Mouse (Mus musculus) adrenal gland, adult 18-20 months (tissue): ENCODE measurements around the gene Adgrb3. TPM values are rescaled to one million over a fixed set of nuclear protein-coding genes. Genes with fewer than 3 reads are reported as not detected.

Experiments used
- DNase-seq, 2 experiments: peaks; one replicate each; pipeline ENCODE4 v3.0.0; 2021 to 2022; ENCODE audit warnings: low spot score in 2 of 2
- total RNA-seq, 2 experiments: library from RNA; stranded (reverse); gene quantifications; 1 replicate in 1 of 2; 2 replicates in 1 of 2; pipeline ENCODE4 v1.2.3; 2021

Gene Adgrb3
- total RNA-seq, 2 experiments from 2014 or later = 0.64 to 0.83 TPM

DNA sequence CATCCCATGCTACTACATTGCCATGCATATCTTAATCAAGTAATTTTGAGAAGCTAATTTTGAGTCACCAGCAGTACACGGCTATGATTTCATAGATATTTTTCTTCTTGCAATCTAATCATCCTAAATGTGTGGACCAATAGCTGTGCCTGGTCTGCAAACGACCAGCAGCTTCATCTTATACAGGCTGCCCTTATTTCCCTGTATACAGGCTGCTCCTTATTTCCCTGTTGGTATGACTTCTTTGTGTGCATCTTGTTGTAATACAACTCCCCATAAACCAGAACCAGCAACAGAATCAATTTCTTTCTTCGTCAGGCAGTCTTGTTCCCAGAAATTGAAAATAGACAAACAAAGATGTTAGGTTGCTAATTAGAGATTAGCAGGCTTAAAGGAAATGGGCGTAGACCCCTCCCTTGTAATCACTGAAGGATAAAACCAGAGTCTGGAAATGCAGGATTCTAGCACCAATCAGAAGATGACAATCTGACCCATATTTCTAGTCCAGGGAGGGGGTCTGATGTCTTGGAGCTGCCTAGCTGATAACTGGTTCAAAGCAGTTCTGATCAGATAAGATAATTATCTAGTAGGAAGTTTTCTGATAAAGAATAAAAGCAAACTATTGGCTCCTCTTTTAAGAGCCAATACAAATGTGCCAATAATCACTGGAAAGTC is 697.2 kb downstream of the Adgrb3 start:
- no peak for DNase-seq

DNA sequence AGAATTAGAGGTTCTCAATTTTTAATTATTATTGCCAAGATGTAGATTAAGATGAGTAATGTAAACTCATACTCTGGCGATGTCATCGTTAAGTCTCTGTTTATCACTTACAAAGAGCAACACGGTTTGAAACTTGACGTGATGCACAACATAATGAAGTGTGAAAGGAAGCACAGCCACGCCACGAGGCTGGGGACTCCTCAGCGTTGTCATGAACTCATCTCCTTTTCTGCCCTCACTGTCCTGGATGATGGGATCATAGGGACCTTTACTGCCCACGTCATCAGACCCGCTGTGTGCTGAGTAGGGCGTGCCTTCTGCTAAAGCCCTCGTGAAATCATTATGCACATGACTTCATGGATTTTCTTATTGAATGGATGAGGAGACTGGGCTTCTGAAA is 714.0 kb downstream of the Adgrb3 start:
- DNase-seq = no peak

DNA sequence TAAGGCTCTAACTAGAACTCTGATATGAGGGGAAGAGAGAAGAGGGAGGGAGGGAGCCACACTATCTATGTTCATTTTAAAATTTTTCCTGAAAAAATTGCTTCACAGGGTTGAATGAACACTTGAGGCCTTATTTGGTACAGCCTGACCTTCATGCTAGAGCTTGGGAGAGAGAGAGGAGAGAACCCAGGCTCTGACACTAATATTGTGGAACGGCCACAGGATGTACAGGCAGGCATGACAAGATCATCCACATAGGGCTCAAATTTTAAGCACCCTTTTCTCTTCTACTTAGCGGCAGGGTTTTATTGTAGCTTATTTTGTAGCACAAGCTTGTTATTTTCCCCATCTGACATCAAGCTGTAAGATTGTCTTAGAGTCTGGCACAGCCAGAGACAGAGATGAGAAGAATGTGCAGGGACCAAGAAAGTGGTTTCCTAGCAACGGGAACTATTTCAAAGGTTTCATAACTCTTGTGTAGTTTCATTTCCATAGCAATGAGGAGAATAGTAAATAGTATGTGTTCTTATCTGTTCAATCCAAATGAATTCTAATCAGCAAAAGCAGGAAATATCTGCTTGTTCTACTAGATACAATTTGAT is 721.9 kb downstream of the Adgrb3 start:
- no peak for DNase-seq

DNA sequence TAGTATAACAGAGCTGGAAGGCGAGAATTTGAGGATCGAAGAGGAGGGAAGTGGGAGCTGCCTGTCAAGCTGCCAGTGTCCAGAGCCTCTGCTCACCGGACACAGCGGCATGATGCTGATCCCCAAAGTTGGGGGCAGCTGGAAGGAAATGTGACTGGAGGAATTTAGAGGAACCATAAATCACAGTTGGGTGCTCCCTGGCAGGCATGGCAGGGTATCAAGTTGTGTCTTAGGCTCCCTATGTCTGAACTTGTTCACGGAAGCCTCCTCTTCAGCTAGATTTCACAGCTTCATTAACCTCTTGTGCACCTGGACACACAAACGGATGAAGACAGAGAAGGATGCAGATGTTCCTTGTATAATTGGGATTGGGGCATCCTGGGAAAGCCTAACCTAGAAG is 722.8 kb downstream of the Adgrb3 start:
- no peak for DNase-seq

DNA sequence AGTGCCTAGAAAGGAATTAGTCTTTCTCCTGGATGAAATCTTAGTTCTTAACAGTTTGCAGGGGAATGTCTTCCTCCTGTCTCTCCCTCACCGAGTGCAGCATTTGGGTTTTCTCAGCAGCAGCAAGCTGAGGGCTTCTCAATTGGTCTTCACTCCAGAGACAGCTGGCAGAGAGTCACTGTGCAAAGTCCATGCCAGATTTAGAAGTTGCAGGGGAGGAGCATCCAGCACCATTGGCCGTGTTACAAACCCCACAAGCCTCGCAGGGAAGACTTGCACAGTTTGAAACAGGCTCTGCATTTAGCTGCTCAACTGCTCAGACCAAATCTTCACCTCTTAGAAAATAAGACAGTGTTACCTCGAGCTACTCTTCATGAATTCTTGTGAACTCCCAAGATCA is 724.1 kb downstream of the Adgrb3 start:
- no peak for DNase-seq

DNA sequence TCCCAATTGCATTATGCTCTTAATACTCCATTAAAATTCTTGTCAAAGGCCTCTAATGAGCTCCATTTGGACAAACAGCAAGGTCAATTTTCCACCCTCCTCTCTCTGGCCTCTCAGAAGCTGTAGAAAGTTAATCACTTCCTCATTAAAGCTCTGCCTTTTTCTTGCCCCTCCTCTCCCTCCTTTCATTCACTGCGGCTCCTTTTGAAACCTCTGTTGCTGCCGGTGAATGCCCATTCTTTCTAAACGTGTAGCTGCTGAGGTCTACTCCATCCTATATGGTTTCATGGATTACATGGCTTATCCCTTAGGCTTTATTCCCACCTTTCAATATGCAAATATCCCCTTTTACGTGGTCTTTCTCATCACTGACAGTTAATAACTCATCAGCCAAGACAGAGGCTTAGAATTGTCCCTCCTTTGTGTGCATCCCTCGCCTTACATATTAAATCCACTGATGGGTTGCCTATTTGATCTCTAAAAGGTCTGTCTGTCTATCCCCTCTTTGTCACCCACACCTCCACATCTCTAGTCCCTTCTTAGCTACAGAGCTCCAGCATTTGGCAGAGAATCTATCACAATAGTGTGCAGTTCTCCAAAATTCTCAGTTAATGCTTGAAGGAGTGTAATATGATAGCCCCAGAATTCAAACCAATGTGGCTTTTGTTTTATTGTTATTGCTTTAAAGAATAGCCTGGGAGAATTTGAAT is 741.3 kb downstream of the Adgrb3 start:
- no peak for DNase-seq

GRCm38 (mm10) chr1:25085616-25086372 is 743.7 kb downstream of the Adgrb3 start:
- DNase-seq = no peak

GRCm38 (mm10) chr1:25082377-25082776 is 747.1 kb downstream of the Adgrb3 start:
- DNase-seq = no peak

GRCm38 (mm10) chr1:25081265-25081849 is 748.1 kb downstream of the Adgrb3 start:
- no peak for DNase-seq

DNA sequence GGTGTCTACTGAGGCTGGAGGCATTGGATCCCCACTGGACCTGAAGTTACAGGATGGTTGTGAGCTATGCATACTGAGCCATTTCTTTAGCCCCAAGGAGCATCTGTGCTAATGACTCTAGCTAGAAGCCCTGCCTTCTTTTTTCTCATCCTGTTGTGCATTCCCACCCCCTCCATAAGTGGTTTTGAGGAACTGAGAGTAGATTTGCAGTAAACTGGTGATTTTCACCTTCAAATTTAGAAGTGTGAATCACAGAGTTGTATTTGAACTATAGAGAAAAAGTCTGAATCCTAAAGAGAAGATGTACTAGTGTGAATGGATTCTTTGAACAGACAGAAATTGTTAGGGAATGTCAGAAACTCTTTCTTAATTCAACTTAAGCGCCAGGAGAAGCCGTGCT is 750.1 kb downstream of the Adgrb3 start:
- no peak for DNase-seq

- DNase-seq = no peak
Observed at GRCm38 (mm10) chr1:25075952-25076351, 753.6 kb downstream of the Adgrb3 start.

GRCm38 (mm10) chr1:25063964-25064363 is 765.5 kb downstream of the Adgrb3 start:
- no peak for DNase-seq

DNA sequence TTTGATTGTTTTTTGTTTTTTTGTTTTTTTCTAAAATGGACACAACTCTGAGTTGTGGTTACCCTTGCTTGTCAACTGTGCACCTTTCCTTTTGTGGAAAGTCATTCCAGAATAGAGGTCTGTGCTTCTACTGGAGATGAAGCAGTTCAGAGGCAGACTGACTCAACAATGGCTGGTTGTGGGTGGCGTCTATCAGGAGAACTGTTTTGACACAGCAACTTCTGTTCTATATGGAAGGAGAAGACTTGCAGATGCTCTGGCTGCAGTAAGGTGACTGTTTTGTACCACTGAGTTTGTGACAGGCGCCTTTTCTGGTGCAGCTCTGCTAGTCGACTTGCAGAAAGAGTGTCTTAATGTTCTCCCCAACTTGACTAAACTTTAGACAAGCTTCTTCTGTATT is 768.6 kb downstream of the Adgrb3 start:
- no peak for DNase-seq

DNA sequence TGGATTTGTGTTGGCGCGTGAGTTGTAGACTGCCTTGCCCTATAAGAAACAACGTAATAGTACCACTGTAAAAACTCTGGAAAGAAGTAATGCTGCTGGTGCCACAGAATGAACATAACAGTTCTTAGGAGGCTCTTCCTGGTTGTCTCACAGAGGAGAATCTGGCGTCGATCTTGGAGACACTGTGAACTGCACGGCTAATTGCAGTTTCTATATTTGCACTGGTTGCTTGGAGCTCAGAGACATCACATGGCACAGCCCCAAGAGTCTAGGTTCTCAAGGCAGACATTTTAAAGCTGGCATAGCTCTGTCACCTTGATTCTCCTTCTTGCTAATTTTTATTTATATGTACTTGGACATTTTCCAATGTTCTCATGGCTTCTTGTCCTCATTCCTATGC is 769.3 kb downstream of the Adgrb3 start:
- DNase-seq = no peak

GRCm38 (mm10) chr1:25057656-25058055 is 771.9 kb downstream of the Adgrb3 start:
- no peak for DNase-seq

GRCm38 (mm10) chr1:25057212-25057611 is 772.3 kb downstream of the Adgrb3 start:
- no peak for DNase-seq

GRCm38 (mm10) chr1:25042091-25042490 is 787.4 kb downstream of the Adgrb3 start:
- no peak for DNase-seq

DNA sequence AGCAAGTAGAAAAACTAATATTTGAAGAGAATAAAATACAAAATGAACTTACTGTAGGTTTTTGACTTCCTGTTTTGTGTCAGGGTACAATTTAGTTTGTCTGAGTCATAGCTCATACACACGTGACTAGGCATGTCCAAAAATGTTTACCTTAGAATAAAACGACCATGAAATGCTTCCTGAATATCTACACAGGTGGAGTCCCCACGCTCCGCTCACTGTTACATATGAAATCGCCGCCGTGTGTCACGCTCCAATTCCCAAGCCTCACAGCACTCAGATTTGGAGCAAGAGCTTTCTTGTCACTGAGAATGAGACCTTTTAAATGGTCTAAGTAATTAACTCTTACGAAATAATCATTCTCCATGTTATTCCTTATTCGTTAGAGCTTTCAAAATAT is 795.3 kb downstream of the Adgrb3 start:
- no peak for DNase-seq

GRCm38 (mm10) chr1:25033155-25034095 is 796.1 kb downstream of the Adgrb3 start:
- no peak for DNase-seq

GRCm38 (mm10) chr1:25023156-25023555 is 806.4 kb downstream of the Adgrb3 start:
- no peak for DNase-seq
